In the genomic region with DNA sequence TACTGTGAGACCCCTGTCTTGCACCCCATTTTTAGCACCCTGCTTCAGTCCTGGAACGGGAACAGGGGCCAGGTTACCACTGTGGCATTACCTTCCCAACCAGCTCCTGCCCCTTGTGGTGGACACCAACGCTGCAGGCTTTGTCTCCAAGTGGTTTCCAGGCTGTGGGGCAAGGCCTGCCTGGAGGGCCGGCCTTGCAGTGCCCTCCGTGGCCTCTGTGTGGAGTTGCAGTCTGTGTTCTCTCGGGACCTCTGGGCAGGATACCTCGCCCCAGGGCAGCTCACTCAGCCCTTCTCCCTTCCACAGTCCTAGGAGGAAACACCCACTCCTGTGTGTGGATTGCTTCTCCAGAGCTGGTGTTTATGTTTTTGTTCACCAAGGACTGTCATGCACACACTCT, we compare ENCODE assay signal across 8 mouse cellular contexts. TPM values are rescaled to one million over a fixed set of nuclear protein-coding genes. Genes with fewer than 3 reads are reported as not detected.
A peak's percentile ranks its signal among the peaks of the same experiment; 100 is the strongest.
DNase-seq lines count a peak whose midpoint lies in the region; ATAC-seq and TF ChIP-seq lines count a peak whose summit lies in the region.

No protein-coding gene starts in this region.

- no peaks in the 10 kb centered on the region for H3K27me3 ChIP-seq in embryonic facial prominence, embryonic 12.5 days
- no peaks in the 10 kb centered on the region for H3K27me3 ChIP-seq in kidney, adult 2 months (replicated peaks; ENCODE audit: control insufficient read depth, insufficient read depth, low read length)
- H3K27me3 ChIP-seq in limb, embryonic 12.5 days: no peaks in the 10 kb centered on the region
- no peaks in the 10 kb centered on the region for H3K27me3 ChIP-seq in midbrain, embryonic 16.5 days (ENCODE audit: control insufficient read depth, insufficient read depth, low read depth, low read length)
- H3K27me3 ChIP-seq in stomach, embryonic 16.5 days (ENCODE audit: control insufficient read depth, insufficient read depth, low read length): no peaks in the 10 kb centered on the region

- 0 out of 2 replicates have a peak overlapping the region, but pooled peaks have one; percentile 1 for H3K9ac ChIP-seq in embryonic facial prominence, embryonic 12.5 days
- no peak overlapping the region for H3K9ac ChIP-seq in limb, embryonic 12.5 days (replicated peaks)
- no peak overlapping the region for H3K9ac ChIP-seq in midbrain, embryonic 16.5 days (ENCODE audit: low read depth, low read length)
- no peak overlapping the region for H3K9ac ChIP-seq in stomach, embryonic 16.5 days (ENCODE audit: low read length)

- H3K4me2 ChIP-seq in embryonic facial prominence, embryonic 12.5 days (replicated peaks): no peak overlapping the region
- no peak overlapping the region for H3K4me2 ChIP-seq in limb, embryonic 12.5 days
- H3K4me2 ChIP-seq in midbrain, embryonic 16.5 days (ENCODE audit: low read length): no peak overlapping the region
- no peak overlapping the region for H3K4me2 ChIP-seq in stomach, embryonic 16.5 days (ENCODE audit: low read depth, low read length)

- H3K9me3 ChIP-seq in embryonic facial prominence, embryonic 12.5 days: no peaks in the 10 kb centered on the region
- no peaks in the 10 kb centered on the region for H3K9me3 ChIP-seq in limb, embryonic 12.5 days
- no peaks in the 10 kb centered on the region for H3K9me3 ChIP-seq in midbrain, embryonic 16.5 days (replicated peaks; ENCODE audit: control insufficient read depth, low read length, poor library complexity, severe bottlenecking)
- H3K9me3 ChIP-seq in stomach, embryonic 16.5 days (replicated peaks; ENCODE audit: control insufficient read depth, low read length): no peaks in the 10 kb centered on the region

- DNase-seq in 416B (ENCODE audit: low read depth): peak; percentile 76
- DNase-seq in adrenal gland, postnatal 25 days: peak; percentile 81
- peak; percentile 88 for DNase-seq in heart, adult 8-10 months (ENCODE audit: low spot score)
- DNase-seq in kidney, adult 2 months: peak; percentile 89

- no peak for TF ChIP-seq POLR2A in kidney, adult 2 months (IDR thresholded peaks at IDR 0.05; ENCODE audit: low read depth, low read length)

- peaks cover 10% of the 10 kb centered on the region for H3K4me1 ChIP-seq in embryonic facial prominence, embryonic 12.5 days
- H3K4me1 ChIP-seq in kidney, adult 2 months (ENCODE audit: control insufficient read depth, insufficient read depth, low read length): peaks cover 3% of the 10 kb centered on the region; the same call in 1 of the 2 replicates
- H3K4me1 ChIP-seq in limb, embryonic 12.5 days (replicated peaks): peaks cover 16% of the 10 kb centered on the region; the same call in 1 of the 2 replicates
- H3K4me1 ChIP-seq in midbrain, embryonic 16.5 days (ENCODE audit: control insufficient read depth, insufficient read depth, low read length): no peaks in the 10 kb centered on the region
- peaks cover 19% of the 10 kb centered on the region for H3K4me1 ChIP-seq in stomach, embryonic 16.5 days (ENCODE audit: control insufficient read depth, insufficient read depth, low read length)

- peak; percentile 76 for TF ChIP-seq CTCF in kidney, adult 2 months (conservative IDR thresholded peaks at IDR 0.05; ENCODE audit: insufficient read depth, insufficient read length, low read depth, low read length)

- 2% methylated on average over 6 of the region's 6 CpGs for WGBS in embryonic facial prominence, embryonic 12.5 days
- 4% methylated on average over 6 of the region's 6 CpGs for WGBS in kidney, adult 2 months
- WGBS in limb, embryonic 12.5 days: 1% methylated on average over 6 of the region's 6 CpGs
- WGBS in midbrain, embryonic 16.5 days: 4% methylated on average over 6 of the region's 6 CpGs
- WGBS in stomach, embryonic 16.5 days: 8% methylated on average over 6 of the region's 6 CpGs

- H3K27ac ChIP-seq in embryonic facial prominence, embryonic 12.5 days: no peak overlapping the region
- peak overlapping the region; percentile 52 for H3K27ac ChIP-seq in kidney, adult 2 months (ENCODE audit: insufficient read depth, low read depth, low read length)
- H3K27ac ChIP-seq in limb, embryonic 12.5 days: 0 out of 2 replicates have a peak overlapping the region, but pooled peaks have one; percentile 35
- H3K27ac ChIP-seq in midbrain, embryonic 16.5 days (ENCODE audit: low read length): no peak overlapping the region
- H3K27ac ChIP-seq in stomach, embryonic 16.5 days (ENCODE audit: low read length): no peak overlapping the region

- no peaks in the 10 kb centered on the region for H3K36me3 ChIP-seq in embryonic facial prominence, embryonic 12.5 days
- H3K36me3 ChIP-seq in kidney, adult 2 months (ENCODE audit: control insufficient read depth, insufficient read depth, low read length): no peaks in the 10 kb centered on the region
- no peaks in the 10 kb centered on the region for H3K36me3 ChIP-seq in limb, embryonic 12.5 days
- H3K36me3 ChIP-seq in midbrain, embryonic 16.5 days (ENCODE audit: control insufficient read depth, insufficient read depth, low read length): no peaks in the 10 kb centered on the region
- no peaks in the 10 kb centered on the region for H3K36me3 ChIP-seq in stomach, embryonic 16.5 days (ENCODE audit: control insufficient read depth, insufficient read depth, low read length)

- H3K4me3 ChIP-seq in embryonic facial prominence, embryonic 12.5 days: no peak overlapping the region
- no peak overlapping the region for H3K4me3 ChIP-seq in kidney, adult 2 months (ENCODE audit: insufficient read depth, low read depth, low read length)
- no peak overlapping the region for H3K4me3 ChIP-seq in limb, embryonic 12.5 days (replicated peaks)
- no peak overlapping the region for H3K4me3 ChIP-seq in midbrain, embryonic 16.5 days (ENCODE audit: low read depth, low read length)
- no peak overlapping the region for H3K4me3 ChIP-seq in stomach, embryonic 16.5 days (replicated peaks; ENCODE audit: low read length)

- peak; percentile 69; the same call in 1 of the 2 replicates for ATAC-seq in embryonic facial prominence, embryonic 12.5 days (ENCODE audit: insufficient number of reproducible peaks, insufficient read depth, low FRiP score, low TSS enrichment)
- ATAC-seq in limb, embryonic 12.5 days (ENCODE audit: insufficient number of reproducible peaks, insufficient read depth, low FRiP score, low TSS enrichment, low read depth): peak; percentile 77
- peak; percentile 69 for ATAC-seq in midbrain, embryonic 16.5 days
- ATAC-seq in stomach, embryonic 16.5 days (ENCODE audit: insufficient read depth, low FRiP score): peak; percentile 69

RNA-seq across cellular contexts. Expression of a gene that starts 43.2 kb away (rescaled TPM):
- 0.70 and 0.76 TPM in 2 replicates for total RNA-seq in adrenal gland, postnatal 25 days (2021)
- polyA plus RNA-seq in embryonic facial prominence, embryonic 12.5 days (2016; fragmentation: Nextera tagmentation; extraction: Ambion mirVana): 0.46 and 0.65 TPM in 2 replicates
- total RNA-seq in heart, adult 8-10 months (2022): under 1 TPM; 0.34 to 0.72 (median 0.47) TPM
- 0.50 and 0.88 TPM in 2 replicates for polyA plus RNA-seq in kidney, adult 2 months (2012; rRNA removed)
- polyA plus RNA-seq in limb, embryonic 12.5 days (2016; fragmentation: Nextera tagmentation; extraction: Ambion mirVana): 0.45 and 0.51 TPM in 2 replicates
- 1.1 and 1.2 TPM in 2 replicates for polyA plus RNA-seq in midbrain, embryonic 16.5 days (2015; fragmentation: Nextera tagmentation; extraction: Ambion mirVana)
- polyA plus RNA-seq in stomach, embryonic 16.5 days (2015; fragmentation: Nextera tagmentation; extraction: Ambion mirVana): 4.2 and 5.1 TPM in 2 replicates

Comparison
In these comparisons a context has a peak if more than half of its experiments do, and no peak if none do; other contexts are left out.
1. H3K27ac ChIP-seq: peak in kidney, adult 2 months (single experiment) and limb, embryonic 12.5 days (single experiment); none in embryonic facial prominence, embryonic 12.5 days (single experiment), midbrain, embryonic 16.5 days (single experiment) and stomach, embryonic 16.5 days (single experiment).
2. Peak in every context shown above with its lines, with median percentiles within 50 percentile points of each other: DNase-seq and ATAC-seq.